Mouse (Mus musculus): ENCODE data around the gene Glp2r. TPM values are rescaled to one million over a fixed set of nuclear protein-coding genes. Genes with fewer than 3 reads are reported as not detected.

Gene Glp2r
- polyA plus RNA-seq, 1 experiment, result 0.03 TPM

DNA sequence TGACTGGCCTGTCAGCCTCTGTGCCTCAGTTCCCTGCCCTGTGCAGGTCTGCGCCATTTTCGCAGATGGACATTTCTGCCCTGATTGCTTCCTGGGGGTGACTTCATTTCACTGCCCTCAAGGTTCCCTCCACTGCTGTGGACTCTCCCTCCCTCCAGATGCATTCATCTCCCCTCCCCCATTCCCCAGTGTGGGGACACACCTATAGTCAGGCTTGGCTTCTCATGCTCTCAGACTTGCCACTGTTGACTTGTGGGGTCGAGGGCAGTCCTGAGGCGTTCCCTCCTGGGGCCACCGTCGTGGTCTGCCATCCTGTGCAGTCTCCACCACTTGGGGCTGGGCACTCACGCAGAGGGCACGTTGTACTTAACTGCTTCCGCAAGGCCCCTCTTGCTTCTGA lies 114.1 kb downstream of the Glp2r start:
- Histone ChIP-seq H3K4me1 (ENCODE audit: control insufficient read depth, insufficient read depth, low read length) (peaks cover 62% of the 10 kb centered on the region), H3K4me3 (replicated peaks; ENCODE audit: insufficient read depth, low read depth, low read length) (peak overlapping the region; percentile 13), H3K27me3 (ENCODE audit: control insufficient read depth, insufficient read depth, low read length) (no peaks in the 10 kb centered on the region), H3K27ac (ENCODE audit: insufficient read depth, low read length) (peak overlapping the region; percentile 87)
- 55% methylated on average over 9 of the region's 9 CpGs for WGBS
- TF ChIP-seq POLR2A (IDR thresholded peaks at IDR 0.05; ENCODE audit: borderline replicate concordance, insufficient read depth, low read length) (0 out of 2 replicates have a peak, but pooled peaks have one; percentile 18), CTCF (IDR thresholded peaks at IDR 0.05; ENCODE audit: borderline replicate concordance, insufficient read depth, low read depth, low read length) (no peak)
- DNase-seq, result no peak

GRCm38 (mm10) chr11:67656366-67656765 lies 114.6 kb downstream of the Glp2r start:
- no peak for TF ChIP-seq CTCF (IDR thresholded peaks at IDR 0.05; ENCODE audit: borderline replicate concordance, insufficient read depth, low read depth, low read length)
- TF ChIP-seq POLR2A (IDR thresholded peaks at IDR 0.05; ENCODE audit: borderline replicate concordance, insufficient read depth, low read length), result no peak
- H3K4me1 ChIP-seq (ENCODE audit: control insufficient read depth, insufficient read depth, low read length), result peaks cover 62% of the 10 kb centered on the region
- peak in 1 of 2 experiments; percentile 39 for DNase-seq
- H3K27me3 ChIP-seq (ENCODE audit: control insufficient read depth, insufficient read depth, low read length), result no peaks in the 10 kb centered on the region
- H3K27ac ChIP-seq (ENCODE audit: insufficient read depth, low read length), result peak overlapping the region; percentile 87
- peak overlapping the region; percentile 13 for H3K4me3 ChIP-seq (replicated peaks; ENCODE audit: insufficient read depth, low read depth, low read length)
- WGBS, result 63% methylated on average over 7 of the region's 7 CpGs

- Histone ChIP-seq H3K4me1 (ENCODE audit: control insufficient read depth, insufficient read depth, low read length) (peaks cover 64% of the 10 kb centered on the region), H3K27me3 (ENCODE audit: control insufficient read depth, insufficient read depth, low read length) (no peaks in the 10 kb centered on the region), H3K4me3 (replicated peaks; ENCODE audit: insufficient read depth, low read depth, low read length) (peak overlapping the region; percentile 83), H3K27ac (ENCODE audit: insufficient read depth, low read length) (peak overlapping the region; percentile 87)
- WGBS, result 16% methylated on average over 17 of the region's 17 CpGs
- TF ChIP-seq CTCF (IDR thresholded peaks at IDR 0.05; ENCODE audit: borderline replicate concordance, insufficient read depth, low read depth, low read length) (no peak), POLR2A (IDR thresholded peaks at IDR 0.05; ENCODE audit: borderline replicate concordance, insufficient read depth, low read length) (peak; percentile 13; the same call in 1 of the 2 replicates)
- DNase-seq, result peak; percentile 85 to 88
Measured at GRCm38 (mm10) chr11:67655236-67655959, 115.6 kb downstream of the Glp2r start.

GRCm38 (mm10) chr11:67654514-67654913 lies 116.4 kb downstream of the Glp2r start:
- peak; percentile 57 to 70 for DNase-seq
- peaks cover 59% of the 10 kb centered on the region for H3K4me1 ChIP-seq (ENCODE audit: control insufficient read depth, insufficient read depth, low read length)
- no peaks in the 10 kb centered on the region for H3K27me3 ChIP-seq (ENCODE audit: control insufficient read depth, insufficient read depth, low read length)
- TF ChIP-seq POLR2A (IDR thresholded peaks at IDR 0.05; ENCODE audit: borderline replicate concordance, insufficient read depth, low read length), result peak; percentile 57; the same call in 1 of the 2 replicates
- TF ChIP-seq CTCF (IDR thresholded peaks at IDR 0.05; ENCODE audit: borderline replicate concordance, insufficient read depth, low read depth, low read length), result no peak
- peak overlapping the region; percentile 83 for H3K4me3 ChIP-seq (replicated peaks; ENCODE audit: insufficient read depth, low read depth, low read length)
- 28% methylated on average over 4 of the region's 4 CpGs for WGBS
- H3K27ac ChIP-seq (ENCODE audit: insufficient read depth, low read length), result peak overlapping the region; percentile 87

DNA sequence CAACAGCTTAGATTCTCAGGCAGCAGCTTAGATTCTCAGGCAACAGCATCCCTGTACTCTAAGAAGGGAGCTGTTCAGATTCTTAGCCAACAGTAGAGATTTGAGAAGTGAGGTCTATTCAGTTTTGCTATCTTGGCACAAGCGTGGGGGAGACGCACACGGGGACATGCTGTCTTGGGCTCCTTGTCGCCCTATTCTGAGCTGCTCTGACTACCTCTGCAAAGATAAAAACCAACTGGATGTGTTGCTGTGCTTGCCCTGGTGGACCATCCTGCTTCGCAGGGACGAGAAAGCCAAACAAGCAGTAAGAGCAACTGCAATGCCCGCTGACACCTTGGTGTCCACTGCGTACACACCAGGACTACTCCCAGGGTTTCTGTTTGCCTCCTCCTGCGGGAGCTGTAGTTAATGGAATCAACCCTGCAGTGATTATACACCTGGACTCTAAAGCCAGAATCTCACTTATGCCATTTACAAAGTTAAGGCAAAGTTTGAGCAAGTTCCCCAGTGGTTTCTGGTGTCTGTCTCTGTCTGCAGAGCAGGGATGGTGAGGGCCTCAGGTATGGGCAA lies 117.3 kb downstream of the Glp2r start:
- 15% methylated on average over 9 of the region's 9 CpGs for WGBS

DNA sequence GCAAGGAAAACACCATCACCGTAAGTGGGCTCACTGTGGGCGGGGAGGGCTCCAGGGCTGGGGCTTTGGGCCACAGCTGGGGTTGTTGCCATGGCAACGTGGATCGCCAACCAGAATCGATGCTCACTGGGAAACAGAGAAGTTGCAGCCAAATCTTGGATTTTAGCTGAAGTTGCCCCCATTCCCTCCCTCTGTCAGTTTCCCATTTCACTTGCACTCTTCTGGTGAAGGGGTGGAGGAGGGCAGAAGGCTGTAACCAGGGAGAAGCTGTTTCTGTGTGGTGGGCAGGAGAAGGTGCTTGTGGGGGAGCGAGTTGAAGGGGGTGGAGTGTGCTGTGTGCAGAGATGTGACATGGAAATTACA lies 118.1 kb downstream of the Glp2r start:
- peaks cover 47% of the 10 kb centered on the region for H3K4me1 ChIP-seq (ENCODE audit: control insufficient read depth, insufficient read depth, low read length)
- WGBS, result under 1% methylated on average over 6 of the region's 6 CpGs
- peak overlapping the region; percentile 87 for H3K27ac ChIP-seq (ENCODE audit: insufficient read depth, low read length)
- peak in 1 of 2 experiments; percentile 72 for DNase-seq
- H3K27me3 ChIP-seq (ENCODE audit: control insufficient read depth, insufficient read depth, low read length), result no peaks in the 10 kb centered on the region
- H3K4me3 ChIP-seq (replicated peaks; ENCODE audit: insufficient read depth, low read depth, low read length), result peak overlapping the region; percentile 83
- TF ChIP-seq CTCF (IDR thresholded peaks at IDR 0.05; ENCODE audit: borderline replicate concordance, insufficient read depth, low read depth, low read length), result no peak
- TF ChIP-seq POLR2A (IDR thresholded peaks at IDR 0.05; ENCODE audit: borderline replicate concordance, insufficient read depth, low read length), result no peak

More for the DNA sequence above, 117.3 kb downstream of the Glp2r start:
- Histone ChIP-seq H3K4me3 (replicated peaks; ENCODE audit: insufficient read depth, low read depth, low read length) (peak overlapping the region; percentile 83), H3K27ac (ENCODE audit: insufficient read depth, low read length) (peak overlapping the region; percentile 87), H3K4me1 (ENCODE audit: control insufficient read depth, insufficient read depth, low read length) (peaks cover 53% of the 10 kb centered on the region), H3K27me3 (ENCODE audit: control insufficient read depth, insufficient read depth, low read length) (no peaks in the 10 kb centered on the region)
- no peak for TF ChIP-seq CTCF (IDR thresholded peaks at IDR 0.05; ENCODE audit: borderline replicate concordance, insufficient read depth, low read depth, low read length)
- no peak; the same call in 1 of the 2 replicates for TF ChIP-seq POLR2A (IDR thresholded peaks at IDR 0.05; ENCODE audit: borderline replicate concordance, insufficient read depth, low read length)
- DNase-seq, result peak; percentile 45 to 52

DNA sequence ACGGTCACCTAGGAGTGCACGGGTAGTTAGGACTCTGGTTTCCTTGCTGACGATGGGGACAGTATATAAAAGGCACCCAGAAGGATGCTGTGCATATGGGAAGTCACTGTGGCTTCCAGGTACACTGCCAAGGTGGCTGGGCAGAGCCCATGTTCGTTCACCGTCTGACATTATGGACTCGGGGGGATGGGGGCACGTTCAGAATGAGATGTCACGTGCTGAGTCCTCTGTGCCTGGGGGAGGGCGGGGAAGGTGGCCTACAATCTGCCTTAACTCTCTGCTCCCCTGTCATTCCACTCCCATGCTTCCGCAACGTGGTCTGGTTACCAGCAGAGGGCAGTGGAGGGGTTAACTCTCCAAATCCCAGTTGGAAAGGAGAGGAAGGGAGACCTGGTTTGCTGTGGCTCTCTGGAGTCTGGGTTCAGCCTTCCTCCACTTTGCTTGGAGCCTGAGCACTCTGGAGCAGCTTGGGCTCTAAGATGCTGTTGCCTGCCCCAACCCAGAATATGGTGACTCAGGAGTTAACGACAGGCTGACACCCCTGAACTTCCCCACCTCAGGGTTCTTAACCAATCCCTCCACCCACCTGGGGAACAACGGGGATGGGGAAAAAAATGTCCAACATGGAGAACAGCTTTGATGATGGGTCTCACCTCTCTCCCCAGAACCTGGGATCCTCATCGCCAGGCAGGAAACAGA lies 118.6 kb downstream of the Glp2r start:
- peak overlapping the region; percentile 87 for H3K27ac ChIP-seq (ENCODE audit: insufficient read depth, low read length)
- peak; percentile 92 to 95 for DNase-seq
- TF ChIP-seq CTCF (IDR thresholded peaks at IDR 0.05; ENCODE audit: borderline replicate concordance, insufficient read depth, low read depth, low read length) (peak; percentile 79; the same call in 1 of the 2 replicates), POLR2A (IDR thresholded peaks at IDR 0.05; ENCODE audit: borderline replicate concordance, insufficient read depth, low read length) (peak; percentile 78)
- H3K4me1 ChIP-seq (ENCODE audit: control insufficient read depth, insufficient read depth, low read length), result peaks cover 45% of the 10 kb centered on the region
- peak overlapping the region; percentile 83 for H3K4me3 ChIP-seq (replicated peaks; ENCODE audit: insufficient read depth, low read depth, low read length)
- H3K27me3 ChIP-seq (ENCODE audit: control insufficient read depth, insufficient read depth, low read length), result no peaks in the 10 kb centered on the region
- 4% methylated on average over 14 of the region's 14 CpGs for WGBS
